Mouse (Mus musculus) cerebellum, adult 2 months (tissue): ENCODE results near the gene B3galt1.

Experiments
- CTCF ChIP-seq: fragments of 200-500 bp; IDR thresholded peaks from 2 replicates; pipeline ENCODE4 v1.5.1; 2011; ENCODE audit warnings: low read depth, mild to moderate bottlenecking, control low read depth, low read length, moderate library complexity, borderline replicate concordance; ENCODE audit not compliant: insufficient read depth
- POLR2A ChIP-seq: fragments of 200-500 bp; IDR thresholded peaks from 2 replicates; pipeline ENCODE4 v1.6.1; 2011; ENCODE audit warnings: low read length, control low read depth, borderline replicate concordance; ENCODE audit not compliant: insufficient read depth

- TF ChIP-seq CTCF (no peak), POLR2A (no peak)
Measured at GRCm38 (mm10) chr2:67654847-67655246, 89.2 kb downstream of the B3galt1 start.
